Mouse (Mus musculus): ENCODE measurements around the gene Eif3b.
A peak's percentile ranks its signal among the peaks of the same experiment; 100 is the strongest.

Gene Eif3b

DNA sequence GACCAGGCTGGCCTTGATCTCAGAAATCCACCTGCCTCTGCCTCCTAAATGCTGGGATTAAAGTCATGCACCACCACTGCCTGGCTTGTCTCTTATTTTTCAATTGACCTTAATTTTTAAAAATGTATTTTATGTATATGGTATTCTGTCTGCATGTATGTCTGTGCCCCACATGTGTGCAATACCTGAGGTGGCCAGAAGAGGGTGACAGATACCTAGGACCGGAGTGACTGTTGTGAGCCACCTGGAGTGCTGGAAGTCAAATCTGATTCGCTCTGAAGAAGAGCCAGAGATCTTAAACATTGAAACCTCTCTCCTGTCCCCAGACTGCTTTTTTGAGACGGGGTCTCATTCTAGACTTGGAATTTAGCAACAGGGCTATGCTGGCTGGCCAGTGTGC, 53.2 kb downstream of the Eif3b start:
- DNase-seq (ENCODE audit: low read depth, low spot score) = peak; percentile 22

- no peak for DNase-seq (ENCODE audit: low read depth, low spot score)
Observed at GRCm38 (mm10) chr5:140481458-140481857, 62.3 kb downstream of the Eif3b start.

GRCm38 (mm10) chr5:140491142-140491541, 72.0 kb downstream of the Eif3b start:
- no peak for DNase-seq (ENCODE audit: low read depth, low spot score)

GRCm38 (mm10) chr5:140492684-140493233, 73.6 kb downstream of the Eif3b start:
- DNase-seq (ENCODE audit: low read depth, low spot score) = no peak

All from mesoderm, embryonic 11.5 days (tissue).